Comparison of ENCODE assay signal across 9 mouse cellular contexts in genomic region chr7:60047481-60048201, GRCm38 (mm10). TPM values are rescaled to one million over a fixed set of nuclear protein-coding genes. Genes with fewer than 3 reads are reported as not detected.
DNase-seq lines count a peak whose midpoint lies in the region; ATAC-seq and TF ChIP-seq lines count a peak whose summit lies in the region.
"Had no signal": no experiment of that assay in that cellular context is flagged by ENCODE, and none has a peak within 500 bp of the region (broad histone marks: within the 10 kb centered on the region; RNA-seq: fewer than 3 reads in every experiment).

No protein-coding gene starts in this region.

- H3K27ac ChIP-seq in hindbrain, embryonic 15.5 days (replicated peaks) = peak overlapping the region; percentile 62
- no peak overlapping the region for H3K27ac ChIP-seq in intestine, postnatal 0 days (ENCODE audit: low read depth, low read length)

- H3K9me3 ChIP-seq in hindbrain, embryonic 15.5 days = no peaks in the 10 kb centered on the region
- no peaks in the 10 kb centered on the region; the same call in 1 of the 2 replicates for H3K9me3 ChIP-seq in intestine, postnatal 0 days (ENCODE audit: control insufficient read depth)

- no peak for TF ChIP-seq CTCF in intestine, postnatal 0 days (IDR thresholded peaks at IDR 0.05; ENCODE audit: low read depth)

- peak; percentile 68 for DNase-seq in A20 (ENCODE audit: low read depth, low spot score)
- DNase-seq in cerebellum, adult 8-10 months = peak; percentile 58
- peak; percentile 60 to 73 for DNase-seq in left cerebral cortex, postnatal 14 days (ENCODE audit: low spot score in 2 of 2)
- DNase-seq in adrenal gland, postnatal 14 days = no peak
- no peak for DNase-seq in gastrocnemius, postnatal 25 days

- WGBS in hindbrain, embryonic 15.5 days = 62% methylated on average over 6 of the region's 6 CpGs
- WGBS in intestine, postnatal 0 days = 76% methylated on average over 6 of the region's 6 CpGs

- intact Hi-C loops in left cerebral cortex, postnatal 14 days (cut with DNase I) = loop anchor here (10.0 kb wide), 1 partner anchor 57 kb away; no protein-coding TSS in a partner anchor

- H3K36me3 ChIP-seq in hindbrain, embryonic 15.5 days = no peaks in the 10 kb centered on the region
- H3K36me3 ChIP-seq in intestine, postnatal 0 days (ENCODE audit: control insufficient read depth, insufficient read depth) = no peaks in the 10 kb centered on the region

- no peaks in the 10 kb centered on the region for H3K27me3 ChIP-seq in hindbrain, embryonic 15.5 days
- H3K27me3 ChIP-seq in intestine, postnatal 0 days (replicated peaks; ENCODE audit: control insufficient read depth, insufficient read depth, low read length) = no peaks in the 10 kb centered on the region

- H3K4me3 ChIP-seq in hindbrain, embryonic 15.5 days = peak overlapping the region; percentile 25
- H3K4me3 ChIP-seq in intestine, postnatal 0 days (ENCODE audit: low read depth, low read length) = no peak overlapping the region

- ATAC-seq in hindbrain, embryonic 15.5 days (ENCODE audit: low FRiP score, low read depth) = no peak
- no peak for ATAC-seq in intestine, postnatal 0 days
- ATAC-seq in megakaryocyte, adult 5-6 weeks (ENCODE audit: poor library complexity, severe bottlenecking) = no peak

- no peaks in the 10 kb centered on the region for H3K4me1 ChIP-seq in hindbrain, embryonic 15.5 days (replicated peaks)
- no peaks in the 10 kb centered on the region for H3K4me1 ChIP-seq in intestine, postnatal 0 days (replicated peaks; ENCODE audit: control insufficient read depth, insufficient read depth, low read length)

- H3K9ac ChIP-seq in hindbrain, embryonic 15.5 days = 0 out of 2 replicates have a peak overlapping the region, but pooled peaks have one; percentile 13
- H3K9ac ChIP-seq in intestine, postnatal 0 days (ENCODE audit: low read depth, low read length) = no peak overlapping the region

- peak overlapping the region; percentile 19; the same call in 1 of the 2 replicates for H3K4me2 ChIP-seq in hindbrain, embryonic 15.5 days
- H3K4me2 ChIP-seq in intestine, postnatal 0 days (replicated peaks; ENCODE audit: low read depth) = no peak overlapping the region

RNA-seq across cellular contexts. Expression of gene Gm38393, which starts 42.8 kb away (rescaled TPM):
- 3.0 and 3.6 TPM in 2 replicates for polyA plus RNA-seq in hindbrain, embryonic 15.5 days (2015; fragmentation: Nextera tagmentation; extraction: Ambion mirVana)
- 10 to 100 TPM; 71.9 to 81.1 TPM for total RNA-seq in left cerebral cortex, postnatal 14 days (2021)
- 0.12 and 0.22 TPM in 2 replicates for polyA plus RNA-seq in intestine, postnatal 0 days (2015; fragmentation: Nextera tagmentation; extraction: Ambion mirVana)
- 2.3 and 3.3 TPM in 2 replicates for total RNA-seq in adrenal gland, postnatal 14 days (2021)
- not detected in 2 replicates for total RNA-seq in megakaryocyte, adult 5-6 weeks (2015)
- total RNA-seq in megakaryocyte, adult 5-6 weeks (2017) = not detected in 2 replicates
- total RNA-seq in gastrocnemius, postnatal 25 days (2021) = 1 to 10 TPM; 1.2 to 2.5 TPM
- polyA plus RNA-seq: liver, embryonic 16.5 days had no signal

RNA-seq across cellular contexts. Expression of gene Snurf, which starts 42.8 kb away (rescaled TPM):
- 702 and 703 TPM in 2 replicates for polyA plus RNA-seq in hindbrain, embryonic 15.5 days (2015; fragmentation: Nextera tagmentation; extraction: Ambion mirVana)
- total RNA-seq in left cerebral cortex, postnatal 14 days (2021) = 1,000 to 10,000 TPM; 2,439 to 2,731 TPM
- 19.2 and 20.6 TPM in 2 replicates for polyA plus RNA-seq in intestine, postnatal 0 days (2015; fragmentation: Nextera tagmentation; extraction: Ambion mirVana)
- 98.1 and 107 TPM in 2 replicates for total RNA-seq in adrenal gland, postnatal 14 days (2021)
- total RNA-seq in megakaryocyte, adult 5-6 weeks (2015) = not detected in 2 replicates
- not detected in 2 replicates for total RNA-seq in megakaryocyte, adult 5-6 weeks (2017)
- total RNA-seq in gastrocnemius, postnatal 25 days (2021) = 100 to 1,000 TPM; 125 to 129 TPM

Comparison
In these comparisons a context has a peak if more than half of its experiments do, and no peak if none do; other contexts are left out.
1. DNase-seq: peak in A20 (single experiment), cerebellum, adult 8-10 months (single experiment) and left cerebral cortex, postnatal 14 days (2 of 2); none in adrenal gland, postnatal 14 days (single experiment) and gastrocnemius, postnatal 25 days (single experiment).
2. RNA of gene Gm38393, which starts 42.8 kb away (total RNA-seq): 71.9 to 81.1 TPM in left cerebral cortex, postnatal 14 days; 1.2 to 2.5 TPM in gastrocnemius, postnatal 25 days, 2.3 to 3.3 TPM in adrenal gland, postnatal 14 days and not detected in megakaryocyte, adult 5-6 weeks; every median in the first group is over 10 times any median in the second.
3. RNA of gene Snurf, which starts 42.8 kb away (total RNA-seq): 2,439 to 2,731 TPM in left cerebral cortex, postnatal 14 days, 125 to 129 TPM in gastrocnemius, postnatal 25 days and 98.1 to 107 TPM in adrenal gland, postnatal 14 days; not detected in megakaryocyte, adult 5-6 weeks; every median in the first group is over 10 times any median in the second.